Mouse (Mus musculus) cerebellum, postnatal 14 days (tissue): ENCODE results near the gene Brk1.

Experiments used
- DNase-seq, 2 experiments: peaks; one replicate each; pipeline ENCODE4 v3.0.0; 2021; ENCODE audit warnings: mixed read lengths in 2 of 2

Gene Brk1

DNA sequence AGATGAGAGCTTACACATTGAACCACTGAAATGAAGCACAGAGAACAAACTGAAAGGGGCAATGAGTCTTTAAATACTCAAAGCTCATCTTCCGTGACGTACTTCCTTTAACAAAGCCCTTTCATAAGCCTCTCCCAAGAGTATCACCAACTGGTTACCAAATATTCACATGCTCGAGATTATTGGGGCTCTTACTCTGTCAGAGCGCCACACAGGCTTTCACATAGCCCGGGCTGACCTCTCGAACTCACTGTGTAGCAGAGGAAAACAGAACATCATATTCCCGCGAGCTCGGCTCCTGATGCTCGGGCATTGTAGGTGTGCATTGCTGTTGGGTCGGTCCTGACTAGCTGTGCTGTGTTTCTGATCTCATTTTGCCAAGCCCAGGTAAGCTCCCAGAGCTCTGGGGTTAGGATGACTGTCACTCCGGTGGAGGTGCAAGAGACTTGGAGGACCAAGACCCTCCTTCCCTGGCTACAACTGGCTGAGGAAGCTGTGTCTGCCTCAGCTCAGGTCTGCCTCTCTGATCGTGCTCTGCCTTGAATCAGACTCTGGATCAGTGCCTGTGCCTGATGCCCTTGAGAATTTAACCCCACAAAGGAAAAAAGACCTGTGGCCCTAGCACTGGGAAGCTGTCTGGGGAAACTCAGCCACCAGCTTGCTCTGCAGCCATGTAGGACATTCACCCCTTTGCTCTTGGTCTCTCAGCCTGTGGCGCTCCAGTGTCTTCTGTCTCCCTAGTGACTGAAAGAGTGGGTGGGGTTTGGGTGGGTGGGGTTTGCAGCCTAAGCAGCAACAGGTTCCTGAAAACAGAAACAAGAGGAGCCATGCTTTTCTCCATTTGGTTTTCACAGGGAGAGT lies 56.1 kb downstream of the Brk1 start:
- DNase-seq, result no peak

DNA sequence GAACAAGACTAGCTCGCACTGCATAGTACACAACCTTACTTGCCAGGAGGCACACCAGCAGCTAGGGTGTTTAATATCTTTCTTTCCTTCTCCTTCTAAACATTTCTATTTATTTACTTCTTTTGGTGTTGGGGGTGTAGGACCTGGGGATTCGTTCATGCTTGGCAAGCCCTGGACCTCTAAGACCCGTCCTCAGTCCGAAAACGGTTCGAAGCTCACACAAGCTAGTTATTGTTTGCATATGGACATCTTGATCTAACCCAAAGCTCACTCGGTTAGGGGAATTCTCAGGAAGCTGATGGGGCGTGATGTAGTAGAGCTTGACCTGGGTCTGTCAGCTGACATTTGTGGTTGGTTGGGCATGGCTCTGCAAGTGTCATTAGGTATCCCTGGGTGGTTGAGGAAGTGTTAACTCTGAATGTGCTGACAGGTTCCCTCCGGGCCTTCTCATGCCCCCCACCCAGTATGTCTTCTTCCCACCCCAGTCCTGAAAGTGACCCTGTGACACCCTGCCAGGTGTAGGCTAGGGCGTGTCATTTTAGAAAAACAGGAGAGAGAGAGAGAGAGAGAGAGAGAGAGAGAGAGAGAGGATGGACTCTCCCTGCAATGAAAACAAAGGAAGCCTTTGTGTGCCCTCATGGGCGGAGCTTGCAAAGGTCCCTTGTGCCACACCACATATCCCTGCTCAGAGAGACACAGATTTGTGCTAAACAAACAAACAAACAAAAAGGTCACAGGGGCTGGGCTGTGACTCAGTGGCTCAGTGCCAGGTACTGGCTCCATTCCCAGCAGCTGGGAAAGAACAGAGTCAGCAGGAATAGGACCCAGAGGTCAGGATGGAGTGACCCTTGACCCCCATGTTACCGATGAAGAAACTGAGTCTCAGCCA lies 57.0 kb downstream of the Brk1 start:
- peak in 1 of 2 experiments; percentile 43 for DNase-seq

DNA sequence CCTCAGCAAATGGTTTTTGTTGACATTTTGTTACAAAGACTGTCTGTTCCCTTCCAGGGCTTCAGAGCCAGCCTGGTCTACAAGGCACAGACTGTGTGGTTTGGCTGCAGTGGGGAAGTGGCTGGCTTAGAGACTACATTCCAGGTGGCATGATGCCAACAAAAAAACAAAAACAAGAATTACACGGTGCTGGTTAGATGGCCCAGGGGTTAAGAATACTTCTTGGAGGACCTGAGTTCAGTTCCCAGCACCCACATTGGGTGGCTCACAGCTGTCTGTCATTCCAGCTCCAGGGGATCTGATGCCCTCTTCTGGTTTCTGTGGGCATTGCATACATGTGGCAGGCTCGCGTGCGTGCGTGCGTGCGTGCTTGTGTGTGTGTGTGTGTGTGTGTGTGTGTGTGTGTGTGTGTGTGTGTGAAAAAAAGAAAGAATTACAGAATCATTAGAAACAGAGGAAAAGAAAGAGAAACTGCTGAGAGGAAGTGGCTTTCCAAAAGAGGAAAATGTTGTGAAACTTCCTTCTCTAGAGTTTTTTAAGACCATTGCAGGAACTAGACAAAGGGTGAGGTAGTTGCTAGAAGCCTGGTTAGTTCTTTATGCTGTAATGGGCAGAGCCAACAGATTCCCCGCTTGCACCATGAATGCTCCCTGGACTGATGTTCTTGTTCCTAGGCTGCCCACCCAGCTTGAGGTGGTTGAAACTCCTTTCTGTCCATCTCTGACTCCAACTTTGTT lies 58.6 kb downstream of the Brk1 start:
- DNase-seq, result no peak

DNA sequence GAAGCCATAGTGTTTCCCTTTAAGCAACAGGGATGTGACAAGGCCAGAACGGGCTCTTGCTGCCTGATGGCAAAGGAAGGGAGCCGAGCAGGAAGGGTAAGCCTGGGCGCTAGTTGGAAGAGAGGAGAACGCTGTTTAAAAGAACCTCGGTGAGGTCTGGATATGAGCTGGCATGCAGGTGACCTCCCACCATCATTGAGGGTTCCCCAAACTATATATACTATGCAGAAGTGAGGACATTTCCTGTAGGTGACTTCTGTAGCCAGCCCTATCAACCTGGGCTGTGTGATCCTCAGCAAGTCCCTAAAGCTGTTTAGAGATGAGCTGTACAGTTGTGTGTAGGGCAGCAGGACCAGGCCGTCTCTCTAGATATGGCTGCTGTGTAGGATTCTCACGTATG lies 59.7 kb downstream of the Brk1 start:
- DNase-seq, result no peak
